Mouse (Mus musculus) skeletal muscle tissue, postnatal 0 days (tissue): ENCODE results near the gene Pou3f3. TPM values are rescaled to one million over a fixed set of nuclear protein-coding genes. Genes with fewer than 3 reads are reported as not detected.

Source experiments
- polyA plus RNA-seq: library from polyadenylated mRNA; unstranded; fragments of >200 nt; fragmentation: Nextera tagmentation; extraction: Ambion mirVana; gene quantifications from 2 replicates; pipeline ENCODE4 v1.2.1, GENCODE M21; 2015

Gene Pou3f3
- polyA plus RNA-seq: not detected in 2 replicates

GRCm38 (mm10) chr1:42695578-42695915 is at the start of gene Pou3f3:
Pou3f3 (plus strand) TSS chr1:42695768.

Other genes starting within 250 kb of the Pou3f3 start
- 46.6 and 51.0 TPM in 2 replicates for gene Mrps9, start 155.5 kb downstream of the Pou3f3 start, polyA plus RNA-seq